Mouse (Mus musculus) cerebellum, adult 2 months (tissue): ENCODE data around the gene Pex12. TPM values are rescaled to one million over a fixed set of nuclear protein-coding genes. Genes with fewer than 3 reads are reported as not detected.
"Not testable (repeated sequence)": the region's sequence is repeated elsewhere in the genome, so short reads cannot be mapped to it uniquely, and the experiment has no call there.

Experiments
- DNase-seq, 2 experiments: peaks; one replicate each; pipeline ENCODE4 v3.0.0; 2021
- H3K27ac ChIP-seq: fragments of 200-500 bp; 2 replicates; pipeline ENCODE4 v1.5.1; 2012; ENCODE audit warnings: low read length, control low read depth, inconsistent platforms; ENCODE audit not compliant: insufficient read depth
- H3K27me3 ChIP-seq: fragments of 200-500 bp; 2 replicates; pipeline ENCODE4 v1.6.1; 2012; ENCODE audit warnings: inconsistent platforms, mild to moderate bottlenecking, low read length, moderate library complexity; ENCODE audit not compliant: control insufficient read depth, insufficient read depth
- H3K4me1 ChIP-seq: fragments of 200-500 bp; 2 replicates; pipeline ENCODE4 v1.6.1; 2011; ENCODE audit warnings: low read length; ENCODE audit not compliant: control insufficient read depth, insufficient read depth
- H3K4me3 ChIP-seq: fragments of 200-500 bp; replicated peaks from 2 replicates; pipeline ENCODE3; 2011; ENCODE audit warnings: mild to moderate bottlenecking, low read depth, low read length, control low read depth; ENCODE audit not compliant: insufficient read depth
- CTCF ChIP-seq: fragments of 200-500 bp; IDR thresholded peaks from 2 replicates; pipeline ENCODE4 v1.5.1; 2011; ENCODE audit warnings: low read depth, mild to moderate bottlenecking, control low read depth, low read length, moderate library complexity, borderline replicate concordance; ENCODE audit not compliant: insufficient read depth
- POLR2A ChIP-seq: fragments of 200-500 bp; IDR thresholded peaks from 2 replicates; pipeline ENCODE4 v1.6.1; 2011; ENCODE audit warnings: low read length, control low read depth, borderline replicate concordance; ENCODE audit not compliant: insufficient read depth
- WGBS: fragments of 180-500 bp; shearing (Covaris S2); methylation state at CpG from one replicate; pipeline ENCODE4 v1.1.7; 2018; 5-methylcytosine and 5-hydroxymethylcytosine counted together
- polyA plus RNA-seq: library from polyadenylated mRNA; depleted of rRNA; stranded (reverse); fragments of >200 nt; gene quantifications from 2 replicates; pipeline ENCODE4 v1.2.3, GENCODE M21; 2012; rRNA removed

The Pex12 gene
- polyA plus RNA-seq, 1 experiment, result 8.6 TPM

DNA sequence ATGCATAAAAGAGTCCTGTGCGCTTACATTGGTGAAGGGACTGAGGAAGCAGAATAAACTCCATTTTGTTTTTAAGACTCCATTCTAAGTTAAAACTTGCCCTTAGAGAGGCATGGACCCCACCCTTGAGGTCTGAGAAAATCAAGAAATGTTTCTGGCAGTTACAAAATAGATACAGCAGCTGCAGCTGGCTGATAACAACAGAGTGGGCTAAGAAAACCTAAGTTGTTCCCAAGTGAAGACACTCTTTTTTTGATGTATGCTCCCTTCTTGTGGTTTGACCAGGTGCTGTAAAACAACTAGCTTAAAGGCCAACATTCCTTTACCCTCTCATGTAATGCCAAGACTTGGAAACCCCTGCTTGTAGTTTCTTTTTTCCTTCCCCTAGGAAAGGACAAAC is 39.7 kb downstream of the Pex12 start:
- DNase-seq, result no peak
- Histone ChIP-seq H3K4me3 (no peak overlapping the region), H3K27ac (no peak overlapping the region), H3K27me3 (no peaks in the 10 kb centered on the region), H3K4me1 (no peaks in the 10 kb centered on the region)
- 96% methylated on average over 1 of the region's 1 CpGs for WGBS
- no peak for TF ChIP-seq POLR2A
- TF ChIP-seq CTCF, result no peak

DNA sequence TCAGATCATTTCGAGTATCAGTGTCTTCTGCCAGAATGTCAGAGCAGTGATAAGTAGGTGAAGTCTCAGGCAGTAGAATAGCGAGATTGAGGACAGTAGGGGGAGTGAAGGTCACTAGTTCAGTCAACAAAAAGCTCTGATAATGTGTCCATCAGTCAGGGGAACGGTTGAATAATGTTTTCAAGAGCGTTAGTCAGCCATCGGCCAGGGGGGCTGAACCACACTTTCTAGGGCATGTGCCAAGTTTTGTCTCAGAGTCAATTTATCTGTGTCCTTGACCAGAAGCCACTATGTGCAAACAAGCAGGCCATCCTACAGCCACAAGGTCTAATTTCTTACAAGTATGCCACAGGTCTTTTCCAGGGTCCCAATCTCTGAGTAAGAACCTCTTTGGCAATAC is 45.2 kb downstream of the Pex12 start:
- H3K27ac ChIP-seq, DNase-seq, H3K4me1 ChIP-seq, H3K4me3 ChIP-seq, H3K27me3 ChIP-seq: not testable (repeated sequence)
- WGBS, result 39% methylated on average over 5 of the region's 5 CpGs

Other genes with a start within 250 kb of the Pex12 start
- 0.90 and 1.1 TPM in 2 replicates for gene Slfn2, start 237.5 kb downstream of the Pex12 start, polyA plus RNA-seq
- 0.16 TPM in 1 of 2 replicates, not detected in the other for gene Slfn1, start 185.7 kb downstream of the Pex12 start, polyA plus RNA-seq
- 0.03 and 0.13 TPM in 2 replicates for gene Slfn4, start 127.4 kb downstream of the Pex12 start, polyA plus RNA-seq
- 0.33 and 0.76 TPM in 2 replicates for gene Slfn3, start 111.3 kb downstream of the Pex12 start, polyA plus RNA-seq
- gene Slfn14, start 15.9 kb downstream of the Pex12 start, polyA plus RNA-seq, result 0.03 TPM in 1 of 2 replicates, not detected in the other
- 116 and 117 TPM in 2 replicates for gene Ap2b1, start 3.6 kb downstream of the Pex12 start, polyA plus RNA-seq
- gene Rasl10b, start 106.6 kb upstream of the Pex12 start, polyA plus RNA-seq, result 121 and 126 TPM in 2 replicates
- gene Gas2l2, start 126.9 kb upstream of the Pex12 start, polyA plus RNA-seq, result 0.16 and 0.22 TPM in 2 replicates
- 1.5 and 3.1 TPM in 2 replicates for gene 1700020L24Rik, start 135.1 kb upstream of the Pex12 start, polyA plus RNA-seq
- gene Mmp28, start 160.5 kb upstream of the Pex12 start, polyA plus RNA-seq, result 4.3 and 4.8 TPM in 2 replicates
- 60.0 and 60.1 TPM in 2 replicates for gene Taf15, start 170.5 kb upstream of the Pex12 start, polyA plus RNA-seq
- gene Heatr9, start 219.6 kb upstream of the Pex12 start, polyA plus RNA-seq, result not detected in 2 replicates
- gene Ccl5, start 227.9 kb upstream of the Pex12 start, polyA plus RNA-seq, result 0.85 and 1.3 TPM in 2 replicates